Mouse (Mus musculus): ENCODE data around the gene Golgb1.

Gene Golgb1

GRCm38 (mm10) chr16:36944895-36945424, 70.0 kb downstream of the Golgb1 start:
- no peak for DNase-seq (ENCODE audit: low spot score)

- DNase-seq (ENCODE audit: low spot score), result no peak
These were observed 71.7 kb downstream of the Golgb1 start for GRCm38 (mm10) chr16:36946459-36947159.

- no peak for DNase-seq (ENCODE audit: low spot score)
These were observed 72.8 kb downstream of the Golgb1 start for GRCm38 (mm10) chr16:36947646-36948197.

GRCm38 (mm10) chr16:36949614-36950336, 74.8 kb downstream of the Golgb1 start:
- no peak for DNase-seq (ENCODE audit: low spot score)

- no peak for DNase-seq (ENCODE audit: low spot score)
These were observed 76.1 kb downstream of the Golgb1 start for GRCm38 (mm10) chr16:36951029-36951428.

- no peak for DNase-seq (ENCODE audit: low spot score)
These were observed 80.2 kb downstream of the Golgb1 start for GRCm38 (mm10) chr16:36955106-36955505.

- no peak for DNase-seq (ENCODE audit: low spot score)
These were observed 88.5 kb downstream of the Golgb1 start for GRCm38 (mm10) chr16:36963415-36963814.

GRCm38 (mm10) chr16:36979127-36979526, 104.2 kb downstream of the Golgb1 start:
- no peak for DNase-seq (ENCODE audit: low spot score)

All from ovary, postnatal 36 days (tissue).